Mouse (Mus musculus) thymus, adult 2 months (tissue): ENCODE results near the gene Pten. TPM values are rescaled to one million over a fixed set of nuclear protein-coding genes. Genes with fewer than 3 reads are reported as not detected.

Source experiments
- DNase-seq: peaks from one replicate; pipeline ENCODE4 v3.0.0; 2021
- H3K27ac ChIP-seq: fragments of 200-500 bp; 2 replicates; pipeline ENCODE4 v1.5.1; 2012; ENCODE audit warnings: low read length, control low read depth; ENCODE audit not compliant: control insufficient read depth, insufficient read depth
- H3K27me3 ChIP-seq: fragments of 200-500 bp; 2 replicates; pipeline ENCODE4 v1.6.1; 2012; ENCODE audit warnings: mild to moderate bottlenecking, low read length, moderate library complexity, mixed read lengths; ENCODE audit not compliant: control insufficient read depth, insufficient read depth
- H3K36me3 ChIP-seq: fragments of 200-500 bp; 2 replicates; pipeline ENCODE4 v1.6.1; 2012; ENCODE audit warnings: mild to moderate bottlenecking, low read length, moderate library complexity; ENCODE audit not compliant: control insufficient read depth, insufficient read depth
- H3K4me1 ChIP-seq: fragments of 200-500 bp; replicated peaks from 2 replicates; pipeline ENCODE4 v1.6.1; 2012; ENCODE audit warnings: low read length; ENCODE audit not compliant: control insufficient read depth, insufficient read depth
- H3K4me3 ChIP-seq: fragments of 200-500 bp; 2 replicates; pipeline ENCODE4 v1.5.1; 2012; ENCODE audit warnings: mild to moderate bottlenecking, low read length, control low read depth, moderate library complexity; ENCODE audit not compliant: control insufficient read depth, insufficient read depth
- CTCF ChIP-seq: fragments of 200-500 bp; IDR thresholded peaks from 2 replicates; pipeline ENCODE4 v1.5.1; 2012; ENCODE audit warnings: mild to moderate bottlenecking, control low read depth, low read length, moderate library complexity, borderline replicate concordance; ENCODE audit not compliant: control insufficient read depth, poor library complexity, insufficient read depth; ENCODE audit errors: extremely low read depth
- POLR2A ChIP-seq: fragments of 200-500 bp; IDR thresholded peaks from 2 replicates; pipeline ENCODE4 v1.6.1; 2012; ENCODE audit warnings: mild to moderate bottlenecking, low read length, control low read depth, moderate library complexity; ENCODE audit not compliant: control insufficient read depth, poor library complexity, insufficient read depth; ENCODE audit errors: extremely low read depth
- WGBS: fragments of 180-500 bp; shearing (Covaris S2); methylation state at CpG from one replicate; pipeline ENCODE4 v1.1.7; 2018; 5-methylcytosine and 5-hydroxymethylcytosine counted together
- polyA plus RNA-seq: library from polyadenylated mRNA; depleted of rRNA; stranded (reverse); fragments of >200 nt; gene quantifications from 2 replicates; pipeline ENCODE4 v1.2.3, GENCODE M21; 2012

Pten gene
- polyA plus RNA-seq, 1 experiment = 37.0 TPM

DNA sequence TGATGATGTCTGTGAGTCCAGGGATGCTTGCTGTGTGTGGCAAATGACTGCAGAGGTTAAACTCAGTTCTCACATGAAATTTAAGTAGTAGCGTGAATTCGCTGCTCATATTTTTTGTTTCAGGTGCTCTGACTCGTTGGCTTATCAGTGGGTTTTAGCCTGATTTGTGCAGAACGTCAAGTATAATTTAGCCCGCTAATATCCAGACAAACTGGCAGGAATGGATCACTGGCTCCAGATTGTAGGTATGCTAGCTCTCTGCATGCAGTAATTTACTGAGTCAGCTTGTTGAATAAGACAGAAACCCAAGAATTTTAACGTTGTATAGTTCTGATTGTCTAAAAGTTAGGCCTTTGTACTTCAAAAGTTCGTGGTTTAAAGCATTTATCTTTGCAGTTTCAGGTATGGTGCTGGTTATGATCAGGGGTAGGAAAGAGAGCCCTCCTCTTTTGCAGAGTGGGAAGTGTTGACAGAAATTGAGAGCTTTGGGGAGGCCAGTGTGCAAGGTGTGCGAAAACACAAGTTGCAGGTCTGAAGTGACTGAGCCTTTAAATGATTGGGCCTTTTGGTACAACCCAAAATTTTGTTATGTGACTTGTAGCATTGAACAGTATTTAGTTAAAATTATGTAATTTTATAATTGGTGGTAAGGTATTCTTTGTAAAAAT is 2.2 kb downstream of the Pten start:
- Histone ChIP-seq H3K4me3 (peak overlapping the region; percentile 32; the same call in 1 of the 2 replicates), H3K27me3 (no peaks in the 10 kb centered on the region), H3K27ac (no peak overlapping the region), H3K4me1 (peaks cover 11% of the 10 kb centered on the region), H3K36me3 (peaks cover 5% of the 10 kb centered on the region)
- TF ChIP-seq POLR2A (no peak), CTCF (no peak)
- whole genome bisulfite sequencing = 1% methylated on average over 8 of the region's 8 CpGs
- no peak for DNase-seq

DNA sequence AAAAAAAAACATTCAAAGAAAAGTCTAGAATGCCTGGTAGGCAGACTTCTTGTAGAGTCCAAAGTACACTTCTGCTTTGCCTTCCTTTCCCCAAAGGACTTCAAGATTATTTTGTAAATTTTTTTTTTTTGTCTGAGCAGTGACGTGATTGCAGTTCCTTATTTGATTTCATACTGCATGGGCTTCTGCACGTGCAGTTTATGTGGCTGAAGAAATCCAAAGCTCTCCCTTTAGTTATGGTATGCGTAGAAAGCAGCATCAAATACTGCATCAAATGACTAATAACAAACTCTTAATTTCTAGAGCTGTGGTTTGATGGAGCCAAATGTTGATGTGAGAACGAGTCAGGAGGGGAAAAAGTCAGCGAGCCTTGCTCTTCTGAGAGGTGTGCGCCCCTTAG is 3.2 kb downstream of the Pten start:
- Histone ChIP-seq H3K4me1 (peaks cover 7% of the 10 kb centered on the region), H3K36me3 (peaks cover 6% of the 10 kb centered on the region), H3K27ac (no peak overlapping the region), H3K27me3 (no peaks in the 10 kb centered on the region), H3K4me3 (peak overlapping the region; percentile 25; the same call in 1 of the 2 replicates)
- WGBS = 7% methylated on average over 6 of the region's 6 CpGs
- TF ChIP-seq POLR2A = no peak
- no peak for TF ChIP-seq CTCF
- no peak for DNase-seq

GRCm38 (mm10) chr19:32761162-32761561 is 3.9 kb downstream of the Pten start:
- Histone ChIP-seq H3K36me3 (peaks cover 13% of the 10 kb centered on the region), H3K4me3 (no peak overlapping the region), H3K4me1 (peaks cover 7% of the 10 kb centered on the region), H3K27me3 (no peaks in the 10 kb centered on the region), H3K27ac (no peak overlapping the region)
- 51% methylated on average over 4 of the region's 4 CpGs for WGBS
- TF ChIP-seq POLR2A (no peak), CTCF (no peak)
- no peak for DNase-seq

DNA sequence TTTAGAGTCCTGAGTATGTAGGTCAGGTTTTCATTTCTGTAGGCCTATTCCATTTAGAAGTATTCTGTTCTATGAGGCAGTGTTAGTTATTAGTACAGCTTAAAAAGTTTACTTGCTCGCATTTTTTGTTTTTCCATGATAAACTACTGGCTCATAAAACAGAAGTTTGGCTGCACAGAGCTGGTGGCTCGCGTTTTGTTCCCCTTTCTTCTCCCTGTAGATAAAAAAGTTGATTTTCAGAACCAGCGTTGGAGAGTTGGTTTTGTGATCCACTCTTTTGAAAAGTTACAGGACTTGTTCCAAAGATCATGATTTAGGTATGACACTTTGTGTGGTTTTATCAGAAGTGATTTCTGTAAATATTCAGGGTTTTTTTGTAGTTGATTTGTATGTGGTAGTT is 5.2 kb downstream of the Pten start:
- Histone ChIP-seq H3K4me3 (no peak overlapping the region), H3K27me3 (no peaks in the 10 kb centered on the region), H3K27ac (no peak overlapping the region), H3K36me3 (peaks cover 15% of the 10 kb centered on the region), H3K4me1 (peaks cover 7% of the 10 kb centered on the region)
- WGBS = 19% methylated on average over 4 of the region's 4 CpGs
- no peak for TF ChIP-seq CTCF
- no peak for TF ChIP-seq POLR2A
- DNase-seq = no peak

GRCm38 (mm10) chr19:32778411-32778810 is 21.1 kb downstream of the Pten start:
- H3K4me1 ChIP-seq = peaks cover 2% of the 10 kb centered on the region; the same call in 1 of the 2 replicates
- no peak overlapping the region for H3K27ac ChIP-seq
- TF ChIP-seq CTCF = no peak
- TF ChIP-seq POLR2A = no peak
- DNase-seq = no peak
- peaks cover under 1% of the 10 kb centered on the region; the same call in 1 of the 2 replicates for H3K36me3 ChIP-seq
- H3K27me3 ChIP-seq = no peaks in the 10 kb centered on the region
- 49% methylated on average over 2 of the region's 2 CpGs for WGBS
- no peak overlapping the region for H3K4me3 ChIP-seq

DNA sequence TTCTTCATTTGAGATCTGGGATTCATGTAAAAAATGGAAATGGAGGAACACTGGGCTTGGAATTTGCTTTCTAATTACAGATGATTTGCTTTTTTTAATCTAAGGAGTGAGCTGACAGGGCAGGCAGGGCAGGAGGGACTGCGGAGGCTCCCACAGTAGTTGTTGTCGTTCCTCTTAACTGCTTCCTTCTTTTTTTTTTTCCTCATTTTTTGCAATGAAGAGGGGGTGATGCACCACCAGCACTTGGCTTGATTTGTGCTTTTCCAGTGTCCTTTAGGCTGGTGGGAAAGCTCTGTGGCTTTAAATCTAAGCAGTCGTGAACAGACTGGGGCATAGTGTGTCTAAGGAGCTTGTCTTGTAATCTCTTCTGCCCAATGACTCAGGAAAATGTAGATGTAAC is 21.8 kb downstream of the Pten start:
- TF ChIP-seq CTCF (no peak), POLR2A (no peak)
- Histone ChIP-seq H3K36me3 (peaks cover 4% of the 10 kb centered on the region; the same call in 1 of the 2 replicates), H3K27ac (no peak overlapping the region), H3K4me3 (no peak overlapping the region), H3K27me3 (no peaks in the 10 kb centered on the region), H3K4me1 (peaks cover 2% of the 10 kb centered on the region; the same call in 1 of the 2 replicates)
- no peak for DNase-seq
- 58% methylated on average over 3 of the region's 3 CpGs for WGBS
